Mouse (Mus musculus): ENCODE results near the gene Atp7a. TPM values are rescaled to one million over a fixed set of nuclear protein-coding genes. Genes with fewer than 3 reads are reported as not detected.

Atp7a gene
- polyA plus RNA-seq, 1 experiment: 19.8 TPM

DNA sequence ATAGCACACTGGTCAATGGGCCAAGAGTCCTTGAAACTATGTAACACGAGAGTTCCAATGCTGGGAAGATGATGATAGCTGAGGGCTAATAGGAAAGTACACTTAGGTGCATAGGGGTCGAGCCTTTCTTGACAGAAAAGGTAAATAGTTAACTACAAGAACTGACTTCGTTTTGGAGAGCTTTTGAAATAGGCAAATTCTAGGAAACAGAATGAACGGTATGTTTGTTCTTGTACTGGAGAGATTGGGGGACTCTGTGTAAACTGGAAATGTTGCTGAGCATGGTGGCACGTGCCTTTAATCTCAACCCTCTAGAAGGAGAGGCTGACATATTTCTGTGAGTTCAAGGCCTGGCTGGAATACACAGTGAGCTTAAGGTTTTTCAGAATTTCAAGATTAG, 137.5 kb downstream of the Atp7a start:
- Histone ChIP-seq H3K4me3 (ENCODE audit: low read depth, low read length) (no peak overlapping the region), H3K9me3 (replicated peaks; ENCODE audit: control insufficient read depth, insufficient read depth, low read length, poor library complexity, severe bottlenecking) (no peaks in the 10 kb centered on the region), H3K27ac (ENCODE audit: insufficient read depth, low read length) (no peak overlapping the region), H3K36me3 (ENCODE audit: control insufficient read depth, insufficient read depth, low read length, poor library complexity, severe bottlenecking) (no peaks in the 10 kb centered on the region), H3K27me3 (ENCODE audit: control insufficient read depth, insufficient read depth, low read length, poor library complexity, severe bottlenecking) (no peaks in the 10 kb centered on the region), H3K9ac (ENCODE audit: low read depth, poor library complexity, severe bottlenecking) (no peak overlapping the region), H3K4me1 (ENCODE audit: control insufficient read depth, insufficient read depth, low read length) (no peaks in the 10 kb centered on the region)
- TF ChIP-seq CTCF (IDR thresholded peaks at IDR 0.05; ENCODE audit: low read depth, low read length): no peak
- no peak for TF ChIP-seq EP300 (IDR thresholded peaks at IDR 0.05; ENCODE audit: insufficient read depth, low read depth, low read length)
- no peak for TF ChIP-seq POLR2A (IDR thresholded peaks at IDR 0.05; ENCODE audit: insufficient read depth, low read length)

DNA sequence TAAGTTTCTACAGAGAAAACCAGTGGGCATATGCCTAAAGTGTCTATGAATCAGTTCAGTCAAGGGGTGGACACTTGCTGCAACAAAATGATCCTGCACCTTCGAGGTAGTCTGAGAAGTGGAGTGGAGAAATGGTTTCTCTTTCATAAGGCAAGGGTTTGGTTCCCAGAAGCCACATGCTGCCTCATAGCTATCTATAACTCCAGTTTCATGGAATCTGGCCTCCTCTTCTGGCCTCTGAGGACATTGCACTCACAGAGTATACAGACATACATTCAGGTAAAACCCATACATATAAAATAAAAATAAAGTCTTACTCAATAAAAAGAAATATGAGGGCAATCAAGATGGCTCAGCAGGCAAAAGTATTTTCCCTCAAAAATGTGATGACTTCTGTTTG, 138.0 kb downstream of the Atp7a start:
- Histone ChIP-seq H3K36me3 (ENCODE audit: control insufficient read depth, insufficient read depth, low read length, poor library complexity, severe bottlenecking) (no peaks in the 10 kb centered on the region), H3K9ac (ENCODE audit: low read depth, poor library complexity, severe bottlenecking) (no peak overlapping the region), H3K27me3 (ENCODE audit: control insufficient read depth, insufficient read depth, low read length, poor library complexity, severe bottlenecking) (no peaks in the 10 kb centered on the region), H3K4me3 (ENCODE audit: low read depth, low read length) (no peak overlapping the region), H3K27ac (ENCODE audit: insufficient read depth, low read length) (no peak overlapping the region), H3K4me1 (ENCODE audit: control insufficient read depth, insufficient read depth, low read length) (no peaks in the 10 kb centered on the region), H3K9me3 (replicated peaks; ENCODE audit: control insufficient read depth, insufficient read depth, low read length, poor library complexity, severe bottlenecking) (no peaks in the 10 kb centered on the region)
- TF ChIP-seq EP300 (IDR thresholded peaks at IDR 0.05; ENCODE audit: insufficient read depth, low read depth, low read length) (no peak), CTCF (IDR thresholded peaks at IDR 0.05; ENCODE audit: low read depth, low read length) (no peak), POLR2A (IDR thresholded peaks at IDR 0.05; ENCODE audit: insufficient read depth, low read length) (no peak)

DNA sequence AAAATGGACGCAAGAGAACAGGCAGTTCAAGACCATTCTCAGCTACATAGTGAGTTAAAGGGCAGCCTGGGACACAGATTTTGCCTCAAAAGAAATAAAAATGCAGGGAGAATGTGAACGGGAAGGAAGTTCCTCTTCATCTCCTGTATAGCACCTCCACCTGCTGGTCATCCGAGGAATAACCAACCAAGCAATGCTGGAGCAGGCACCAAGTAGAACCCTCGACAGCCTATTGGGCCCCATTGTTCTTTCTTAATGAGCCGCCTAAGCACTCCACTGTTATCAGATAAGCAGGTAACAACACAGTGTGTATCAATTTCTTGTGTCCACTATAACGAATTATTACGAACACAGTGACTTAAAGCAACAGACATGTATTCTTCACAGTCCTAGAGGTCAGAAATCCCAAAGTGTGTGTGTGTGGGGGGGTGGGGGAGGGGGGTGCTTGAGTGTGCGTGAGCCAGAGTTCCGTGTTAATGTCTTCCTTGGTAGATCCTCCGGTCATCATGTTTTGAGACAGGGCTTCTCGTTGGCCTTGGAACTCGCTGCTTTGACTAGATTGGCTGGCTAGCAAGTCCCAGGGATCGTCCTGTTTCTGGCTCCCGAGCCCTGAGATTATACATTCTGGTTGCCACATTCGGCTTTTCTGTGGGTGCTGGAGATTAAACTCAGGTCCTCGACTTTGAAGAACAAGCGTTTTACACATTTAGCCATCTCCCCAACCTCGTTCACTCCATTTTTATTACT, 144.2 kb downstream of the Atp7a start:
- Histone ChIP-seq H3K9ac (ENCODE audit: low read depth, poor library complexity, severe bottlenecking) (peak overlapping the region; percentile 28; the same call in 1 of the 2 replicates), H3K27me3 (ENCODE audit: control insufficient read depth, insufficient read depth, low read length, poor library complexity, severe bottlenecking) (no peaks in the 10 kb centered on the region), H3K36me3 (ENCODE audit: control insufficient read depth, insufficient read depth, low read length, poor library complexity, severe bottlenecking) (no peaks in the 10 kb centered on the region), H3K9me3 (replicated peaks; ENCODE audit: control insufficient read depth, insufficient read depth, low read length, poor library complexity, severe bottlenecking) (no peaks in the 10 kb centered on the region), H3K4me1 (ENCODE audit: control insufficient read depth, insufficient read depth, low read length) (no peaks in the 10 kb centered on the region), H3K4me3 (ENCODE audit: low read depth, low read length) (peak overlapping the region; percentile 71), H3K27ac (ENCODE audit: insufficient read depth, low read length) (no peak overlapping the region)
- TF ChIP-seq POLR2A (IDR thresholded peaks at IDR 0.05; ENCODE audit: insufficient read depth, low read length): no peak
- peak; percentile 36 for TF ChIP-seq CTCF (IDR thresholded peaks at IDR 0.05; ENCODE audit: low read depth, low read length)

DNA sequence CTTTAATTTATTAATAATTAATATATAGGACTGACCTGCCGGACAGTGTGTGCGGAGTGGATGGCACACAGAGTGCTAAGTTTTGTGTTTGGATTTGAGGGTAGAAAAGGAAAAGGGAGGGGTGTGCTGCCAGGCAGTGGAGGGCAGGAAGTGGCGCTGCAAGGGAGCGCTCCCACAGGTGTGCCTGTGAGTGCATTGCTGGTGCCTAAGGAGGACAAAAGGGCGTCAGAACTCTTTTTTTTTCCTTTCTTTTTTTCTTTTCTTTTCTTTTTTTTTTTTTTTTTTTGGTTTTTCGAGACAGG, 144.7 kb downstream of the Atp7a start:
- peak overlapping the region; percentile 10; the same call in 1 of the 2 replicates for H3K4me3 ChIP-seq (ENCODE audit: low read depth, low read length)
- no peaks in the 10 kb centered on the region for H3K27me3 ChIP-seq (ENCODE audit: control insufficient read depth, insufficient read depth, low read length, poor library complexity, severe bottlenecking)
- H3K4me1 ChIP-seq (ENCODE audit: control insufficient read depth, insufficient read depth, low read length): no peaks in the 10 kb centered on the region
- H3K9me3 ChIP-seq (replicated peaks; ENCODE audit: control insufficient read depth, insufficient read depth, low read length, poor library complexity, severe bottlenecking): no peaks in the 10 kb centered on the region
- H3K27ac ChIP-seq (ENCODE audit: insufficient read depth, low read length): no peak overlapping the region
- no peak for TF ChIP-seq CTCF (IDR thresholded peaks at IDR 0.05; ENCODE audit: low read depth, low read length)
- TF ChIP-seq EP300 (IDR thresholded peaks at IDR 0.05; ENCODE audit: insufficient read depth, low read depth, low read length): no peak
- TF ChIP-seq POLR2A (IDR thresholded peaks at IDR 0.05; ENCODE audit: insufficient read depth, low read length): no peak
- peak overlapping the region; percentile 28; the same call in 1 of the 2 replicates for H3K9ac ChIP-seq (ENCODE audit: low read depth, poor library complexity, severe bottlenecking)
- H3K36me3 ChIP-seq (ENCODE audit: control insufficient read depth, insufficient read depth, low read length, poor library complexity, severe bottlenecking): no peaks in the 10 kb centered on the region

Other genes starting within 250 kb of the Atp7a start
- 522 and 532 TPM in 2 replicates for gene Atrx, start 97.9 kb upstream of the Atp7a start, polyA plus RNA-seq (2011; ENCODE audit: insufficient read depth, insufficient read length, low read depth, missing spikeins)
- gene Magt1, start 15.4 kb upstream of the Atp7a start, polyA plus RNA-seq (2011; ENCODE audit: insufficient read depth, insufficient read length, low read depth, missing spikeins): 38.9 and 39.3 TPM in 2 replicates
- 722 and 811 TPM in 2 replicates for gene Cox7b, start 11.6 kb upstream of the Atp7a start, polyA plus RNA-seq (2011; ENCODE audit: insufficient read depth, insufficient read length, low read depth, missing spikeins)
- not detected in 2 replicates for gene Tlr13, start 115.9 kb downstream of the Atp7a start, polyA plus RNA-seq (2011; ENCODE audit: insufficient read depth, insufficient read length, low read depth, missing spikeins)
- 877 and 973 TPM in 2 replicates for gene Pgk1, start 159.8 kb downstream of the Atp7a start, polyA plus RNA-seq (2011; ENCODE audit: insufficient read depth, insufficient read length, low read depth, missing spikeins)
- gene Taf9b, start 193.9 kb downstream of the Atp7a start, polyA plus RNA-seq (2011; ENCODE audit: insufficient read depth, insufficient read length, low read depth, missing spikeins): 1.6 TPM in 2 replicates
- gene Fnd3c2, start 228.1 kb downstream of the Atp7a start, polyA plus RNA-seq (2011; ENCODE audit: insufficient read depth, insufficient read length, low read depth, missing spikeins): 0.21 and 0.55 TPM in 2 replicates